Mouse (Mus musculus) liver, embryonic 15.5 days (tissue): ENCODE results near the gene Hspa1a. TPM values are rescaled to one million over a fixed set of nuclear protein-coding genes. Genes with fewer than 3 reads are reported as not detected.
A peak's percentile ranks its signal among the peaks of the same experiment; 100 is the strongest.
"Not testable (repeated sequence)": the region's sequence is repeated elsewhere in the genome, so short reads cannot be mapped to it uniquely, and the experiment has no call there.

Experiments used
- ATAC-seq: fragments of 200-750 bp; cut with Nextera tagmentation; 2 replicates; pipeline ENCODE4 v1.8.0; 2017; ENCODE audit warnings: moderate number of reproducible peaks, mild to moderate bottlenecking, moderate library complexity; ENCODE audit not compliant: insufficient read depth
- H3K27ac ChIP-seq: fragments of 300-500 bp; sonication (generic); replicated peaks from 2 replicates; pipeline ENCODE4 v1.5.1; 2015; ENCODE audit warnings: mild to moderate bottlenecking, inconsistent platforms
- H3K27me3 ChIP-seq: fragments of 300-500 bp; sonication (generic); 2 replicates; pipeline ENCODE4 v1.6.1; 2015; ENCODE audit warnings: mild to moderate bottlenecking, inconsistent platforms
- H3K36me3 ChIP-seq: fragments of 300-500 bp; sonication (generic); replicated peaks from 2 replicates; pipeline ENCODE4 v1.6.1; 2015; ENCODE audit warnings: moderate library complexity, mild to moderate bottlenecking, inconsistent platforms
- H3K4me1 ChIP-seq: fragments of 300-500 bp; sonication (generic); replicated peaks from 2 replicates; pipeline ENCODE4 v1.6.1; 2015; ENCODE audit warnings: inconsistent platforms
- H3K4me2 ChIP-seq: fragments of 300-500 bp; sonication (generic); 2 replicates; pipeline ENCODE4 v1.6.1; 2015; ENCODE audit warnings: moderate library complexity, mild to moderate bottlenecking, inconsistent platforms
- H3K4me3 ChIP-seq: fragments of 300-500 bp; sonication (generic); replicated peaks from 2 replicates; pipeline ENCODE4 v1.5.1; 2015; ENCODE audit warnings: mild to moderate bottlenecking, inconsistent platforms
- H3K9ac ChIP-seq: fragments of 300-500 bp; sonication (generic); 2 replicates; pipeline ENCODE4 v1.6.1; 2015; ENCODE audit warnings: moderate library complexity, mild to moderate bottlenecking, inconsistent platforms
- H3K9me3 ChIP-seq: fragments of 300-500 bp; sonication (generic); replicated peaks from 2 replicates; pipeline ENCODE4 v1.6.1; 2016; ENCODE audit warnings: inconsistent platforms
- WGBS: fragments of 180-500 bp; shearing (Covaris S2); methylation state at CpG from one replicate; pipeline ENCODE4 v1.1.7; 2015; ENCODE audit warnings: mixed read lengths; ENCODE audit not compliant: insufficient replicate concordance; 5-methylcytosine and 5-hydroxymethylcytosine counted together
- polyA plus RNA-seq: library from polyadenylated mRNA; unstranded; fragments of >200 nt; fragmentation: Nextera tagmentation; extraction: Ambion mirVana; gene quantifications from 2 replicates; pipeline ENCODE4 v1.2.1, GENCODE M21; 2015

Gene Hspa1a
- polyA plus RNA-seq, 1 experiment from 2014 or later: 1.6 TPM

DNA sequence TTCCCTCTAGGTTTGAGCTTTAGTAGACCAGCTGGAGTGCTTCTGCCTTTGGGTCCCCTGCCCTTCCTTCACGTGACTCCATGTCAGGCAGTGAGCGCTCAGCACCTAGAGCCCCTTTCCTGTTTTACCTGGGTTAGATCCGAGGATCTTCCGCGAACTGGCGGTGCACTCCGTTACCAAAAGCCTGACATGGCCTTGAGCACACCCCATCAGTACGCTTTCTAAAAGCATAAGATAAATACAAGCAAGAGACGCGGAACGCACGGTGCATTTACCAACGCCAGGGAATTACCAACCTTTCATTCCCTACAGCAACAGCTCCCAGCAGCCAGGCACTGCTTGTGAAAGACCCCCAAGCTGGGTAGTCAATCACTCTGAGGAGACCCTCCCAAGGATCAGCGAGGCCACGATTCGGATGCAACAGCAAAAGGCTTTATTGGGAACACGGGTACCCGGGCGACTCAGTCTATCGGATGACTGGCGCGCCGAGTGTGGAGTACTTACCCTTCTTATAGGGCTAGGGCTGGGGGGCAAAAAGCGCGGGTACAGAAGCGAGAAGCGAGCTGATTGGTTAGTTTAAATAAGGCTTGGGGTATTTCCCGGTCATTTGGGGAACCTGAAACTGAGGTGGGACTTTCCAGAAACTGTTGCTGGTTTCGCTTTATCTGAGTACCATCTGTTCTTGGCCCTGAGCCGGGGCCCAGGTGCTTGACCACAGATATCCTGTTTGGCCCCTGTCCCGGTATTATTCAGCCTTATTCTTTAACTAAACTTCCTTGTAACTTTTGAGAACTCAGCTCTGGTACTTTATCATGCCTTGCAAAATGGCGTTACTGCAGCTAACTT lies 28.1 kb upstream of the Hspa1a start:
- Histone ChIP-seq H3K9ac (peak overlapping the region; percentile 94), H3K36me3 (peaks cover 43% of the 10 kb centered on the region), H3K4me1 (peaks cover 78% of the 10 kb centered on the region), H3K4me2 (peak overlapping the region; percentile 95), H3K4me3 (peak overlapping the region; percentile 77), H3K27ac (peak overlapping the region; percentile 97)
- H3K9me3 ChIP-seq, H3K27me3 ChIP-seq: not testable (repeated sequence)
- WGBS: 5% methylated on average over 30 of the region's 32 CpGs
- ATAC-seq: peak; percentile 38

DNA sequence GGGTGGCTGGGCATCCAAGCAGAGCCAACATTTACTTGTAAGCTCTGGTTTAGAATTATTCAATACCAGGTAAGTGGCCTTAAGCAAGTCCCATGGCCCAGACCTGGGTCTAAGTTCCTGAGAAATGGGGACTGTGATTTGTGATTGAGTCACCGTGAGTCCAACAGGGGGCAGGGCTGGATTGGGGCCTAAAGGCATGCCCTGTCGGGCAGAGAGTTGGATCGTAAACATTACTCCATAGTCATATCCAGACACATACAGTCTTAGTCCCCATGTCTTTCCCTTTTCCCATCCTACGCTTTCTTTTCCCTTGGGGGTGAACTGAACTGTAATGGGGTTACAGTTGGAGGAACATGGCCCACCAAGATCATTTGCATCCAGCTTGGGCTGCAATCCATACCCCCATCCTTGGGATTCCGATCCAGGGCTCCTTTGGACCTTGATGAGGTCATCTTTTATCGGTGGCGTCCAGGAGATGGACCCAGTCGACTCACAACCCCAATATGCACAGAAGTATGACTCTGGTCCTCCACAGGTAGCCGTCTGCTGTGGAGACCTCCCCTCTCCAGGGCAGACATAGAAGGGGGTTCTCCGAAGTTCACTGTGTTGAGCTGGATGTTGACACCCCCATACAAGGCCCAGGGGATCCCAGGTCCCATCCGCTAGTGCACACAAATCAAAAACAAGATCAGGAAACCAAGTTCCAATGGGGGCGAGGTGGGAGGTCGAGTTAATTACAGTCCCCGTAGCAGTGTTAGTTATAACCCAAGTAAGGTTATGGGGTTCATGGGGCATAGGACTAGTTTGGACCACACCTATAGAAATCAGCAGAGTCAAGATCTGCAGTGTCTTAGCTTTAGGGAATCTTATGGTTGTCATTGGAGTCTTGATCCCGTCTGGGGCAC lies 26.8 kb upstream of the Hspa1a start:
- H3K27me3 ChIP-seq: no peaks in the 10 kb centered on the region
- peak overlapping the region; percentile 77 for H3K4me3 ChIP-seq
- H3K4me1 ChIP-seq: peaks cover 66% of the 10 kb centered on the region
- peaks cover 31% of the 10 kb centered on the region for H3K36me3 ChIP-seq
- H3K9ac ChIP-seq: peak overlapping the region; percentile 76
- peak overlapping the region; percentile 91 for H3K27ac ChIP-seq
- 63% methylated on average over 15 of the region's 15 CpGs for WGBS
- H3K4me2 ChIP-seq: peak overlapping the region; percentile 95
- H3K9me3 ChIP-seq: no peaks in the 10 kb centered on the region
- no peak for ATAC-seq

DNA sequence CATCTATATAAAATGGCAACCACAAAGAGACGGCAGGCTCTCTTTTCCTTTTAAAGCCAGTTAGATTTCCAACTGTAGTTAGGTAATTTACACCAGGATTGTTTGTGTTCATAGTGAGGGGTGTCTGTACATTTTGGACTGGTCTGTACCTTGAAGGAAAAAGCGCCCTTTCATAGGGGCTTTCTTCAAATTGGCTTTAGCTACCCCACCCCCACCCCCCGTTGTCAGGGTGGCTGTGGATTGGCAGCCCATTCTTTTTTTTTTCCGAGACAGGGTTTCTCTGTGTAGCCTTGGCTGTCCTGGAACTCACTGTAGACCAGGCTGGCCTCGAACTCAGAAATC lies 25.2 kb upstream of the Hspa1a start:
- H3K9me3 ChIP-seq: no peaks in the 10 kb centered on the region
- peak overlapping the region; percentile 28; the same call in 1 of the 2 replicates for H3K9ac ChIP-seq
- 72% methylated on average over 5 of the region's 5 CpGs for WGBS
- H3K36me3 ChIP-seq: peaks cover 34% of the 10 kb centered on the region
- H3K4me1 ChIP-seq: peaks cover 50% of the 10 kb centered on the region
- H3K27ac ChIP-seq: peak overlapping the region; percentile 71
- peak overlapping the region; percentile 95 for H3K4me2 ChIP-seq
- ATAC-seq: no peak
- peak overlapping the region; percentile 77 for H3K4me3 ChIP-seq
- no peaks in the 10 kb centered on the region for H3K27me3 ChIP-seq

DNA sequence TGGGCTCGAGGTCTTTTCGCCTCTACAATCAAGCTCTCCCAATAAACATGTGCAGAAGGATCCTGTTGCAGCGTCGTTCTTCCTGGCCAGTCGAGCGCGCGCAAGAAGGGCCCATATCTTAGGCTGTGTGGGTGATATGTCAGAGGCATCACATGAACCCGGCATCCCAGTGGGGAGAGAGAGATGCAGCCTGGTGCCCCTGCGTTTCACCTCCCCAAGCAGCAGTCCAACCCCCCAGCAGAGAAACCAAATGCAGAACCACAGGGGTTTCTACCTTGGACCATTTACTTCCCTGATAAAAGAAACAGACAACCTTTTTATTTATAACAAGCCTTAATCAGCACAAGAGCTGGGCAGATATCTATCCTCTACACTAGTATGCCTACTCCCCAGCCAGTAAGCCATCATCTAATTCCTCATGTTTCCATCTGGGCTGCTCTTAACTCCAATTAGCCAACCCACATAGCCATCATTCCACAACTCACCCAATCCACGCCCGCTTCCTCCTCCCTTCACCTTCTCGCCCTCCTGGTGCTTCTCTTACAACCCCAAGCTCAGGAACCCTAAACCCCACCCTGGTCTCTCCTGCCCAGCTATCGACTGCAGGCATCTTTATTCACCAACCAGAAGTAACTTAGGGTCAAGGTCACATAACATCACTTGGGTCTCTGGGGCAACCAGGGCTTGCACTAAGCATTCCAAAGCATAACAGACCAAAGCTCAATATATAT lies 24.6 kb upstream of the Hspa1a start:
- peak overlapping the region; percentile 71 for H3K27ac ChIP-seq
- ATAC-seq: no peak
- H3K4me2 ChIP-seq: peak overlapping the region; percentile 95
- peak overlapping the region; percentile 77 for H3K4me3 ChIP-seq
- H3K27me3 ChIP-seq: no peaks in the 10 kb centered on the region
- peak overlapping the region; percentile 28 for H3K9ac ChIP-seq
- peaks cover 44% of the 10 kb centered on the region for H3K4me1 ChIP-seq
- H3K36me3 ChIP-seq: peaks cover 37% of the 10 kb centered on the region
- WGBS: 57% methylated on average over 13 of the region's 14 CpGs
- H3K9me3 ChIP-seq: no peaks in the 10 kb centered on the region

DNA sequence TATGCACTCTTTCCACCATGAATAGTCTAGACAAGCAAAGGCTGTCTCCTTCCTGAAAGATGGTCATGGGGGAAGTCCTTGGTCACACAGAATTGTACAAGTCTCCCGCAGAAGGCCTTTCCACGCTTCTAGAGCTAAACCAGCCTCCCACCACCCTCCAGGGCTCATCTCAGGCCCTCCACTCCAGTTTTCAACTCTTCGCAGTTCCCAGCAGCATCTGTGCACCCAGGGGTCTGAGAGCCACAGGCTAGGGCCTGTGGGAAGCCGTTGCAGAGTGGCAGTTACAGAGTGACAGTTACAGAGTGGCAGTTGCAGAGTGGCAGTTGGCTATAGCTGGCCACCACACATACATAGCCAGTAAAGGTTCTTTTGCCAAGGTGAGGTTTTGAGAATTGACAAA lies 24.0 kb upstream of the Hspa1a start:
- H3K27me3 ChIP-seq, ATAC-seq, H3K9ac ChIP-seq, H3K9me3 ChIP-seq: not testable (repeated sequence)
- peak overlapping the region; percentile 36; the same call in 1 of the 2 replicates for H3K4me2 ChIP-seq
- H3K4me3 ChIP-seq: peak overlapping the region; percentile 12; the same call in 1 of the 2 replicates
- H3K27ac ChIP-seq: peak overlapping the region; percentile 61; the same call in 1 of the 2 replicates
- H3K4me1 ChIP-seq: peaks cover 42% of the 10 kb centered on the region
- H3K36me3 ChIP-seq: peaks cover 43% of the 10 kb centered on the region
- 82% methylated on average over 4 of the region's 4 CpGs for WGBS

DNA sequence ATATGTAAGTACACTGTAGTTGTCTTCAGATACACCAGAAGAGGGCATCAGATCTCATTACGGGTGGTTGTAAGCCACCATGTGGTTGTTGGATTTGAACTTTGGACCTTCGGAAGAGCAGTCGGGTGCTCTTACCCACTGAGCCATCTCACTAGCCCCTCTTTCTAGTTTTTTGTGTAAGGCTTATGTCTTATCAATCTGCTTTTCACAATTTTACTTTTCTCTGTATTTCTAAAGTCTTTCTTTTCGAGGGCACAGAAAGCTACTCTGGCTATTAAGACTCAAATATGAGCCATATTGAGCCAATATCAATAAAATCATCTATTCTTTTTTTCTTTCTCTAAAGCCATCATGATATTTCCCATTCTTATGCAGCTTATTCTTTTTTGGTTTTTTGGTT lies 23.2 kb upstream of the Hspa1a start:
- not testable (repeated sequence) for H3K9me3 ChIP-seq, H3K9ac ChIP-seq, H3K4me3 ChIP-seq, ATAC-seq, H3K27me3 ChIP-seq, H3K4me2 ChIP-seq, H3K27ac ChIP-seq
- WGBS: 81% methylated on average over 4 of the region's 4 CpGs
- H3K4me1 ChIP-seq: peaks cover 42% of the 10 kb centered on the region
- peaks cover 51% of the 10 kb centered on the region for H3K36me3 ChIP-seq

DNA sequence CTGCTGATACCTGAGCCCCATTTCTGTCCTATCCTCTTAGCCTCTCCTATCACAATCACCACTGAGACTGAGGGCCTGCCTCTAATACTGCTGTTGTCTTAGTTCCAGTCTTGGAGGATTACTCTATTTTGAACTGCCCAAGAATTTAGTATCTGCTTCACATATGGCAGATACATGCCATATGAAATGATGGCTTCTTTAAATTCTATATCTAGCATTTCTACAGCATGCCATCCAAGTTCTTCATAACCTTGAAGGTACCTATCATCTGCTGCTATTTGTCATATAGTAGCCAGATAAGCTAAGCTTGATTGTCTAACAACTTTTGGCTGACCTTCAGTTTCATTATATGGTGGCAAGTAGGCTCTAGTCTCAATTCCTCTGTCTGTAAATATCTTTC lies 22.8 kb upstream of the Hspa1a start:
- no peak for ATAC-seq
- Histone ChIP-seq H3K9ac (no peak overlapping the region), H3K4me3 (no peak overlapping the region), H3K4me2 (no peak overlapping the region), H3K36me3 (peaks cover 53% of the 10 kb centered on the region), H3K27ac (0 out of 2 replicates have a peak overlapping the region, but pooled peaks have one; percentile 7), H3K4me1 (peaks cover 38% of the 10 kb centered on the region), H3K27me3 (no peaks in the 10 kb centered on the region), H3K9me3 (no peaks in the 10 kb centered on the region)

DNA sequence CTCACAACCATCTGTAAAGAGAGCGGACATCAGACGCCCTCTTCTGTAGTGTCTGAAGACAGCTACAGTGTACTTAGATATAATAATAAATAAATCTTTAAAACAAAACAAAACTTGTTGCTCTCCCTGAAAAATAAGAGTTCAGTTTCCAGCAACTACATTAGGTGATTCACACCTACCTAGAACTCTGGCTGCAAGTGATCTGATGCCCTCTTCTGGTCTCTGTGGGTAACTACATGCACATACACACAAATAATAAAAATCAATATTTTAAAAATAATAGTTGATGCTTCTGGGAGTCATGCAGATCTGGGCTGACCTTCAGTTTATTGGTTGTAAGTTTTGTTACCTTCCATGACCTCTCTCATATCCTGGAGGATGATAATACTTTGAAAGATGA lies 12.3 kb upstream of the Hspa1a start:
- no peak overlapping the region for H3K27ac ChIP-seq
- no peaks in the 10 kb centered on the region for H3K27me3 ChIP-seq
- WGBS: 60% methylated on average over 2 of the region's 2 CpGs
- H3K4me3 ChIP-seq: no peak overlapping the region
- H3K4me2 ChIP-seq: no peak overlapping the region
- no peak overlapping the region for H3K9ac ChIP-seq
- peaks cover 35% of the 10 kb centered on the region for H3K36me3 ChIP-seq
- peaks cover 46% of the 10 kb centered on the region for H3K4me1 ChIP-seq
- no peaks in the 10 kb centered on the region for H3K9me3 ChIP-seq
- no peak for ATAC-seq

DNA sequence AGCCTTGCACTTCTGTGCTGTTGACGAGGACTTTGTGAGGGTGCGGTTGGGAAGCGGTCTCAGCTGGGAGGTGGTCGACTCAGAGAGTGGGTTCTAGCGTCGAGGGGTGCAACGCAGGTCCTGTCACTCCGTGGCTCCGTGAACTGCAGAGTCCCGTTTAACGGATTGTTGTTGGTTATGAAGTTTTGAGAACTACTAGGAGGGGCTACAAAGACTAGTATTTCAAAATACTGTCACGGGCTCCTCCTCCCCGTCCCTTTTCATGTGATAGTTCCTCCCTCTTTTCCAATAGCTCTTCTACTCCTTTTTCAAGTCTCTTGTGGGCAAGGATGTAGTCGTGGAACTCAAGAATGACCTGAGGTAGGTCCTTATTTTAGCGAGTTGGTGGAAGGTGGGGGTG lies 10.4 kb upstream of the Hspa1a start:
- WGBS: 0% methylated on average over 15 of the region's 15 CpGs
- ATAC-seq: peak; percentile 32
- Histone ChIP-seq H3K4me2 (peak overlapping the region; percentile 80), H3K9ac (peak overlapping the region; percentile 88), H3K27me3 (no peaks in the 10 kb centered on the region), H3K36me3 (peaks cover 24% of the 10 kb centered on the region), H3K27ac (peak overlapping the region; percentile 98), H3K4me1 (peaks cover 46% of the 10 kb centered on the region), H3K9me3 (no peaks in the 10 kb centered on the region), H3K4me3 (peak overlapping the region; percentile 91)

DNA sequence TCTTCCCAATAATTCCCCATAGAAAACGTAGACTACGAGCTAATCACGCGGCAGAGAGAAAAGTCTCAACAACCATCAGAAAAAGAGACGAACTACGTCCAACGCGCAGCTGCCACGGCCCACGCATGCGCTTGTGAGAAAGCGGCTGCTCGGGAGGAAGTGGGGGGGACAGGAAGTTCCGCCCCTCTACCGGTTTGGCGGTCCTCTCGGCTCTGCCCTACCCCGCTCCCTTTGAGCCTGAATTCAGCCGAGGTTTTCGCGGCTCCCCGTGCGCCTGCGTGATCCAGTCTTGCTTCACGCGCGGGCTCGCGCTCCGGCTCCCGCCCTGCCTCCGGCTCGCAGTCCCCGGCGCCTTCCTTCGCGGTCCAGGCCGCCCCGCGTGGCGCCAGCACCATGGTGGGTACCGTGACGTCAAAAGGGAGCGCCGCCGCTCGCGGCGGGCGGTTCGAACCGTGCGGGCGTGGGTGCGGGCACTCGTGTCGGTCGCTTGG lies 9.8 kb upstream of the Hspa1a start, which contains the start of gene Lsm2:
Gene Lsm2 (plus strand): TSS at position 173 of the 491 bp plus-strand sequence.
- Histone ChIP-seq H3K9me3 (no peaks in the 10 kb centered on the region), H3K36me3 (peaks cover 23% of the 10 kb centered on the region), H3K4me3 (peak within 1 kb of the TSS; percentile 91), H3K9ac (peak within 1 kb of the TSS; percentile 88), H3K27me3 (no peaks in the 10 kb centered on the region), H3K4me2 (peak within 1 kb of the TSS; percentile 80), H3K27ac (peak within 1 kb of the TSS; percentile 98), H3K4me1 (peaks cover 46% of the 10 kb centered on the region)
- ATAC-seq: peak; percentile 91
- WGBS: under 1% methylated on average over 58 of the region's 58 CpGs
